Mouse (Mus musculus) urinary bladder, postnatal 36 days (tissue): Measurements from ENCODE around the gene Dpyd.

ENCODE experiments used
- DNase-seq, 2 experiments: peaks; one replicate each; pipeline ENCODE4 v3.0.0; 2022; ENCODE audit warnings: low spot score in 2 of 2, mixed read lengths in 1 of 2

Gene Dpyd

DNA sequence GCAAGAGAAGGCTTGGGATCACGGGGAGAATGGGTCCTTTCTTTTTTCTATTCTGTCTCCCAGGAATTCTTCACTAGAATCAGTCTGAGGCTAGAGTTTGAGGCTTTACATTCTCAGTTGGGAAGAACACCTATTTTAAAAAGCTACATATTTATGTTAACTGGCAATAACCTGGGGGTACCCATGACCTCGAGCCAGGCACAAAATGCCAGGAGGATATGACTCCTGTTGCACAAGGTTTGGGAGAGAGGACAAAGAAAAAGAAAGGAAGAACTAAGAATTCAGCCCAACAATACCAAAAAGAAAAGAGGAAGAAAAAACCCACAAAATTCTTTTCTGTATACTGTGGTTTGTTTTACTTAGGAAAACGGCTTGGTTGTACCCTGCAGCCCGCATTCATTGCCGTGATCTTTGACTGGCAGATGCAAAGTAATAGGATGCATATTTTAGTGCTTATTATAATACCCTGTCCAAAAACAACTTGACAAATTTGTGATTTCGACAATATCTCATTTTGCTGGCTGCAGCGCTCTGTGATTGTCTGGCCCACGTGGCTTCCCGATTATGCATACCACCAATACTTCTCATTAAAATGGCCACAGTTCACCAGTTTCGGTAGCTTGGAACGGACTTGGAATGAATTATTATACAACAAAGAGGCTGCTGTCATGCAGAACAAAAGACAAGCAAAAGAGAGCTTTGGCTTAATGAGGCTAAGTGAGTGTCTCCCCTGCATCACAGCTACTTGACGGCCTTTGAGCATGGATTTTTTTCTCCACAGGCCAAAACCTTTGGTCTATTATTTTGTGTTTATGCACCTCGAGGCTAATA lies 799.8 kb downstream of the Dpyd start:
- DNase-seq: no peak

GRCm38 (mm10) chr3:119362392-119362791 lies 800.5 kb downstream of the Dpyd start:
- DNase-seq: no peak

DNA sequence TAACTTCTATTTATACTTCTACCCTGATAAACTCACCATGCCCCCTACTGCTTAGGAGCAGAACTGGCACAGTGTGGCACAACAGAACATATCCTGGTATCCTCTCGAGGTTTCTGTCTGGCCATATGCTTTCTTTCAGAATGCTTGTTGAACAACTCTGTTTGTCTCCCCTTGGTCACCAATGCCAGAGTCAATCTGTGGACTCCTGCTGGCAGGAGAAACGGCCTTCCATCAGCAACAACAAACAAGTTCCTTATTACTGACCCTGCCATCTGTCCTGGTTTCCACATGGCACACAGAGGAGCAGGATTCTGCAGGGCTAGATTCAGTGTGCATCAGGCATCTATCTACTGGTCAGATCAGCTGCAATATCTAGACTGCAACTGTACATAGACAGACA lies 807.0 kb downstream of the Dpyd start:
- DNase-seq: no peak

DNA sequence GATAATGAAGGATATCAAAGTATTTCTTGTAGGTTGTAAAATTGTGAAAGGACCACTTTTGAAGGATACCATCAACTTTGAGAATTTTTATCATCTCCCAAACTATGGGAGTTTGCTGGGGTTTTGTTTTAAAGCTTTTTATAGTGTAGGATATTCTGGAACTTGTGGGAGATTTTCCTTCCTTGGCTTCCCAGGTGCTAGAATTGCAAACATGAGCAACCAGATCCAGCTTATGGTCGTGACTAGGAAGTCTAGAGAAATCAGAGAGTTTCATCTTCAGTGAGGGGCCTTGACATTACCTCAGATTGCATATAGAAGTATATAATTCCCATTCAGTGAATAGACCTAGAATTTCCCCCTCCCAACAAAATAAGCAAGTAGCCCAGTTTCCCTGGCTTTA lies 819.2 kb downstream of the Dpyd start:
- DNase-seq: no peak

DNA sequence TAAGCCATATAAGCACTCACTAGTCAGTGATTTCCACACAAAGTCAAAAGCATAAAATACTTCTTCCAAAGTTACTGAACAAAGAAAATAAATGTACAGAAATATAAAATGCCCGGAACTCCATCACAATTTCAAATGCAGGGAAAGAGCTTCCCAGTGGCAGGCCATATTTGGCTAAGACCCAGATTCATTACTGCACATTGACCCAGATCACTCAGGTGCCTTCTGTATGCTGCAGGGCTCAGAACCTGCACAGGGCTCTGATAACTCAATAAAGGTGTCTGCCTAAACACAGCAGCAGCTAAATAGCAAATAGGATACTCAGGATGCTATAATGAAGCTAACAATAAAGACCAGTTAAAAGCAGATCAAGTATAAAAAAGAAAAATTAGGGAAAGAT lies 820.5 kb downstream of the Dpyd start:
- DNase-seq: no peak

- DNase-seq: no peak
Observed at GRCm38 (mm10) chr3:119387332-119388105, 825.6 kb downstream of the Dpyd start.

DNA sequence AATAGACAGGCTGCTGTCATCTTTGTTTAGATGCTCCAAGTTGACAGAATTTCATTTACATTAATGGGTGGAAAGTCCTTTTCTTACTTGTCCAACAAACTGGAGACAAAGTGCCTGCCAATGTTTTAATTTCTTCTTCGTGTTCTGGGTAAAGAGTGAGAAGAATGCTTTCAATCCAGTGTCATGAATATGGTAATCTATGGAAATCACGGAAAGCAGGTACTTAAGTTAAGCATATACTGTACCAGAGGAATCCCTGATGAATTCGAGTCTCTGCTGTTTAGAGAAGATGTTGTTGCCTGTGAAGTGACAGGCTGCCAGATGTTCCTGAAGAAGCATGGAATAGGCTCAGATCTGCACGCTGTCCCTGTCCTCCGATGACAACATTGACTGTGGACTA lies 835.3 kb downstream of the Dpyd start:
- no peak for DNase-seq

DNA sequence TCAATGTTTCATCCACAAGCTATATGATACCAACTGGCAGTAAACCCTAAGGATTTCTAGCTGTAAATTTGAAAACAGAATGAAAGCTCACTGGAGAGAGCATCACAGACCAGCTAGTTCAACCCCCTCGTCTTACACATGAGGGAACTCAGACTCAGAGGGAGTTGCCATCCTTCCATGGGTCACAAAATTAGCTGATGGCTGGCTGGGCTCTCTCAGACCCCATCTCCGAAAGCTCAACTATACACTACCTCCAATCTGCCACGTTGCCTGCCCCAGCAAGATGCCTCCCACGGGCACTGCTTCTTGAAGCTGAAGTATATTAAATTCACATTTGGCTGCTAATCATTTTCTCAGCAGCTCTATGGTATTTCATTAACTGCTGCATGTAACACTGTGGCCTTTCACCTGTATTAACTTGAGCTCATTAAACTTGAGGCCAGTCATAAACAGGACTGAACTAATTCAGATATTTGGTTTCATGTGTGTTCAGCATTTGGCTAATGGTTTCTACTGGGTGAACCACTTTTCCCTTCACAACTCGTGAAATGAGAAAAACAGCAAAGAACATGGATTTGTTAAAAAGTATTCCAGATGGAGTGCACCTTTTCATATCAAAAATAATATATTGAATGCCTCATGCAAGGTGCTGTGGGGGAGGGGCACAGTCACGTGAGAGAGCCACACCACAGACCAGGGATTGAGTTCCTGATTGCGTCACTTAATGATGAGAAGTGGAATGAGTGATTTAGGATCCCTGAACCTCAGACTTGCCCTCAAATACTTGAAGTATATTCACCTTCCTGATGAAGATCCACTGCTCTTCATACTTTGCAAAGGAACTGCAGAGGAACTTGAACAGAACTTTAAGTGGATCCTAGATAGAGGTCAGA lies 841.2 kb downstream of the Dpyd start:
- DNase-seq: no peak

GRCm38 (mm10) chr3:119419087-119419709 lies 857.3 kb downstream of the Dpyd start:
- no peak for DNase-seq

DNA sequence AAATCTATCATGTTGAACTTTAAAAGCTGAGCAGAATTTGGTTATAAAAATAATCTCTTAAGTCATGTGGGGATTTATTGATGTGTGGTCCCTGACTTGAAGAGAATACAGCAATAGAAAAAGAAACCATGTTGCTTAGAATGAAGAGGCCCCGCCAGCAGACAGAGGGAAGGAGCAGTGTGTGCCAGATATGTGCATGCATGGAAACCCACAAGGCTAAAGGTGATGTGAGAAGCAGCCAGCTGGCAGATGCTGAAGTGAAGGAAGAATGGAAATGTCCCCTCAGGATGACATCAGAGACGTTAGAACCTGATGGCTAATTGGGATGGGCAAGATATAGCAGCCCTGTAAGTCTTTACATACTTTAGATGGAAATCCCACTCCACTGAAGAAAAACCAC lies 857.8 kb downstream of the Dpyd start:
- DNase-seq: no peak

DNA sequence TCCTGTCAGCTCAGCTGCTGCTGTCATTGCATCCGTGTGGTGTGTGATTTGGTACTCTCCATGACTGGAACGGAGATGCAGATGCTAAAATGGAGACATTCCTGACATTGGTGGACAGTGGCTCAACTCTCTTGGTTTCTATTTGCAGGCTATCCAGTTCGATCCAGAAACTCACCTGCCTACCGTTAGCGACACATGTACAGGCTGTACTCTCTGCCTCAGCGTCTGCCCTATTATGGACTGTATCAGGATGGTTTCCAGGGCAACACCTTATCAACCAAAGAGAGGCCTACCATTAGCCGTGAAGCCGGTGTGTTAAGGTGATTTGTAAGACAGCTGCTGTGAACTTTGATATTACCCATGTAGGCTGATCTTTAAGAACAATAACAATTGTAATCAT lies 869.4 kb downstream of the Dpyd start:
- DNase-seq: no peak

DNA sequence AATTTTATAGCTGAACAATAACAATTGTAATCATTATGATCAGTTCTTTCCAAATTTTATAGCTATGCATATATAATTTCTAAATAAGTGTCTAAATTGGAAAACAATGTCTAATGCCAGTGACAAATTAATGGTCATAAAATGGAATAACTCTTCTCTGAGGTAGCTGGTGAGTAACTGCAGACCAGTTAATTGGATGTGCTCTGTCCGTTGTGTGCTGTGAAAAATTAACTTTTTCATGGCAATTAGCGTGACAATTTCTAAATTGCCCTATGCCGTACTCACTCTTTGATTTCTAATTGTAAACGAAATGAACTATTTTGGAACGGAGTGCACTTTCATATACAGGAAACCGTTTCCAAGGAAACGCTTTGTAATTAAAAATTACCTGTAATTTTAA lies 869.8 kb downstream of the Dpyd start:
- DNase-seq: no peak

DNA sequence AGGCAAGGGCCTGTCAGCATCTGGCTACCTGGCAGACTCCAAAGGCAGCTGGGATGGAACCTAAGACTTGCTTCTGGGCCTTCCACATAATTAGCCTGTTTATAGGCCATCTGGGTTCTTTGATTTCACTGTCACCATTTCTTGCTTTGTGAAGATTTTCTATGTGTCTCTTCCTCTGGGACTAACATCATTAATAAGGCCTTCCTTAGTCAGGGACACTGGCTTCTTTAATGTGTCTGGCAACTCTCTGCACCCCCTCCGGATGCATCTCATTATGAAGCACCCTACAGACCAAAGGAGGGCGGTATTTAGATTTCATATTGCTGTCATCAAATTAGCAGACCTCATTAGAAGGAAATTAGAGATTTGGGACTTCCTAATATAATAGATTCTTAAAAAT lies 885.6 kb downstream of the Dpyd start:
- no peak for DNase-seq

GRCm38 (mm10) chr3:119464073-119464472 lies 902.1 kb downstream of the Dpyd start:
- no peak for DNase-seq

DNA sequence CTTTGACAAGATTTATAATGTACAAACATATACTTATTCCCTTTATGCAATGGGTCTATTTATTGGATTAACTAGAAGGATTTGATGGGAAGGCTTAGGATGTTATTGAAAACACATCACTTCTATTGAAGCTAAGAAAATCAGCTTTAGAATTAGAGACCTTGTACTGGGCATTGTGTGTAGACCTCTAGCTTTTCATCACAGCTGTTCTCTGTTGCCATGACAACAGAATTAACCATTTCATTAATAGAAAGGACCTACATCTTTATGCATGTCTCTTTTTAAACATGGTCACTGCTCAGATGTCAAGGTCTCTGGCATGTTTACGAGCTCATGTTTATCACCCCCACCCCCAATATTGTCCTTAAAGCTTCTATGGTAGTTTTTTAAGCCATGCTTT lies 902.5 kb downstream of the Dpyd start:
- no peak for DNase-seq

DNA sequence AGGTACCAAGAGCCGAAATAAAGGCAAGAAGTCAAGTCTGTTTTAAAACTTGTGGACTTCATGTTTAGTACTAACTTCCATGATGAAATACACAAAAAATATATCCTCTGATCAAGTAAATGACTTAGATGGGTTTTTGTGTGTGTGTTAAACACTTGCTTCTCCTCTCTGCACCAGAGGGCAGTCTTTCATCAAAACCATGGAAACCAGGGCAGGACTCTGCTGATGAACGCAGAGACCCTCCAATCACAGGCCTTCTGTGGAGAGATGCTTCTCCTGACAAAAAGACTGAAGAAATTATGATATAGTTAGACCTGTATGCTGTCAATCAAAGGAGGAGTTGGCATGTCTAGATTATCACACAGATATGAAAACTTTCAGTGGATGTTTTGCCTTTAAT lies 905.8 kb downstream of the Dpyd start:
- no peak for DNase-seq
